Mouse (Mus musculus) adipocyte (in vitro differentiated cells): ENCODE results near the gene Olfr543.
A peak's percentile ranks its signal among the peaks of the same experiment; 100 is the strongest.
"Not testable (repeated sequence)": the region's sequence is repeated elsewhere in the genome, so short reads cannot be mapped to it uniquely, and the experiment has no call there.

Experiments
- DNase-seq: peaks from one replicate; pipeline ENCODE4 v3.0.0-alpha.2; 2016; ENCODE audit warnings: low spot score

Gene Olfr543

GRCm38 (mm10) chr7:102481579-102481978, at the start of gene Olfr543:
Gene Olfr543, minus strand, starts transcription at chr7:102481679.
- no peak for DNase-seq

DNA sequence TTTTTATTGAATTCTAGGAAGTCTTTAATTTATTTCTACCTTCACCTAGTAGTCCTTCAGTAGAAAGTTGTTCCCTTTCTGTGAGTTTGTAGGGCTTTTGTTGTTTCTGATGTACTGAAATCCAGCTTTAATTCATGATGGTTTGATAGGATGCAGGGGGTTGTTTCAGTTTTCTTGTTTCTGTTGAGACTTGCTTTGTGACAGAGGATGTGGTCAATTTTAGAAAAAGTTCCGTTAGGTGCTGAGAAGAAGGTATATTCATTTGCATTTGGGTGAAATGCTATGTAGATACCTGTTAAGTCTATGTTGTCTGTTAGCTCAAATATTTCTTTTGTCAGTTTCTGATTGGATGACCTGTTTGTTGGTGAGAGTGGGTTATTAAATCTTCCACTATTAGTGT, 47.6 kb upstream of the Olfr543 start:
- DNase-seq: no peak

GRCm38 (mm10) chr7:102517051-102517335, 35.5 kb upstream of the Olfr543 start:
- no peak for DNase-seq

DNA sequence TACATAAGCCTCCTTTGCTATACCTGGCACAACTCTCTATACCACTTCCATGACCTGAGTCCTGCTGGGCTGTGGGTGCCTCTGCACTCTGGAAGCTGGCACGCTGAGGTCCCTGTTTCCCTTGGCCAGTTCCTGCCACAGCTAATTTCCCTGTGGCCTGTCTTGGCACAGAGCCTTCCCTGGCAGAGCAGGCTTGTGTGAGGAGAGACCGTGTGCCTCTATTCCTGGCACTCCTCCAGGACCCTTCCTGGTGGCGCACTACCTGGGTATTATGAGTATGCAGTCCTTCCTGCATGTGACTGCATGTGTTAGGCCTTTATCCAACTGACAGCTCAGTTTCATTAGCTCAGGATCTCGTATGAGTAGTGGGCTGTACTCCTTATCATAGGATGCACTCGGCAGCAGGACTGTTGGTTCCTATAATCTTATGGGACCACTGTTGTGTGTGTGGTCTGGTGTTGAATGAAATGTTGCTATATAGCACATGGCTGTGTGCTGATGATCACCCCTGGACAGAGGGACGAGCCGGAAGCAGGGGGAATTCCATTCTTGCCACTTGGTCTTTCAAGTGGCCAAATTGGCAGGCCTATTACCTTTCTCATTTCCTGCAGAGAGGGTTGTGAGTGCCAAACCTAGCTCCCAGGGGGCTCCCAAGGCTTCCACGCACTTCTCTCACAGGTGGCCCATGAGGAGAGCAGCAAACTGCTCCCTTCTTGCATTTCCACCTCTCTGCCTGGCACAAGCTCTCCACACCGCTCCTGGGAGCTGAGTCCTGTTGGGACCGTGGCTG, 35.0 kb upstream of the Olfr543 start:
- peak; percentile 33 for DNase-seq

DNA sequence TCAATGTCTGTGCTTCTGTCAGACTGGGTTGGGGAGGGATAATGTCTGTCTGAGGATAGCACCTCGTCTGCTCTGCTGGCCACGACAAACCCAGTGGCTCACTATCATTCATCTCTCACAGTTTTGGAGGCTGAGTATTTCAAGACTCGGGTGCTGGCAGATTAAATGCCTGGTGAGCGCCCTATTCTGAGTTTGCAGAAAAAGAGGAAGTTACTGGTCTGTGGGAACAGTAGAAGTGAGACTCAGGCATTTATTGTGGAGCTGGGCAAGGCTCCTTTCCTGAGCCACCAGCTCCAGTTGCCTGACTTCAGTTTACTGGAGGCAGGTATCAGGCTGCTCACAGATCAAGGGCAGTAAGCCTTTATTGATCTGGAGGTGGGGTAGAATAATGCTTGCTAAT, 32.7 kb upstream of the Olfr543 start:
- DNase-seq: no peak

DNA sequence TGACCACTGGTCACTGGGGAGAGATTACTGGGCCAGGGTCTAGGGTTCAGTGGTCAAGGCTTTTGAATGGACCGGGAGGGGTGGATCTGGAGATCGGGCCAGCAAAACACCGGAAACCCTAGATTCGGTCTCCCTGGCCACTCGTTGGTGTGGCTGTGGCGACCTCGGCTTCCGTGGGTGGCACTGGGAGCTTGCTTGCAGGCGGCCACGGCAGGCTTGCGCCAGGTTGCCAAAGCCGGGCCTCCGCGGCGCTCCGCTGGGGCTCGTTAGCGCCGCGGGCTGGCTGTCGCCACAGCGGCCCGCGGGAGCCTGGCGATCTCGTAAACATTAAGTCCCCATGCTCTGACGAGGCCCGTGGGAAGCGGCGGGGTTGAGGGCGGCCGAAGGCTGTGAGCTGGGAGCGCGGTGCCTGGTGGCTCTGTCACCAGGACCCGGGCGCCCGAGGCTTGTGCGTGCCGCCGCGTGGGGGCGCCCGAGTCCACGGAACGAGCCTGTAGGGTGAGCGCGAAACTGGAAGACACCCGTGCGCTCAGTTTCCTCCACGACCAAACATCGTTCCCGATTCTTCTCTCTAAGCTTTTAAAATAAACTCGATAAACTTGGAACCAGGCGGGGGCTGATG, 31.4 kb upstream of the Olfr543 start:
- peak; percentile 58 for DNase-seq

GRCm38 (mm10) chr7:102511927-102512326, 30.4 kb upstream of the Olfr543 start:
- no peak for DNase-seq

- no peak for DNase-seq
Measured at GRCm38 (mm10) chr7:102509726-102510125, 28.2 kb upstream of the Olfr543 start.

DNA sequence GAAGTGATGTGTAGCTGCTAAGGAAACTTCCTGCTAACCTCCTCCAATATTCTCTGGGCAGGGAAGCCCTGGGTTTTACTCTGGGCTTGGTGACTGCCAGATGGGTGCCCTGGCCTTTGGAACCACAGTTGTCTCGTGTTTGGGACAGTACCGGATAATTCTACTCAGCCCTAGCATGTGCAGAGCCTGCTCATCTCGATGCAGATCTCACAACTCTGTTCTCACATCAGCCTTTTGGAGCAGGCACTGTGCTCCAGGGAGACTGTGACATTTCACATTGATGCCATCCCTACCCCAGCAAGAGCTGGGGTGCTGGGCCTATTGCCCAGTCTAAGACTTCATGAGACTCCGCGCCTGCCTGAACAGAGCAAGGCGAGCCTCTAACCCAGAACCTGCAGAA, 27.2 kb upstream of the Olfr543 start:
- no peak for DNase-seq

DNA sequence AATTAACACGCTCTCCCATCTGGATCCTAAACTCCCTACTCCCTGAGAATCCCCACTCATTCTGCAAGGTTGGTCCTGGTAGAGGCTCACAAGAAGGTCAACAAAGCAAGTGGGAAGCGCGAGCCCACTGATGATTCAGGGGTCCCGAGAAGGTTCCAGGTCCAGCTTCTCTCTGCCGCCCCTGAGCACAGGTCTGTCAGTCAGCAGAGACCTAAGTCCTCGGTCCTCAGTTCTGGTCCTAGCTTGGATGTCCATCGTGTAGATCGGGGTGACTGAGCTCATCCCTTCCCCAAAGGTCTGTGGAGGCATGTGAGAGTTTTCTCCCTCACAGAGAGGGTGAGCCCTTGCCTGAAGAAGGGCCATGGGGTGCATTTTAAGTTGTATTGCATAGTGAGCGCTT, 26.6 kb upstream of the Olfr543 start:
- DNase-seq: no peak

DNA sequence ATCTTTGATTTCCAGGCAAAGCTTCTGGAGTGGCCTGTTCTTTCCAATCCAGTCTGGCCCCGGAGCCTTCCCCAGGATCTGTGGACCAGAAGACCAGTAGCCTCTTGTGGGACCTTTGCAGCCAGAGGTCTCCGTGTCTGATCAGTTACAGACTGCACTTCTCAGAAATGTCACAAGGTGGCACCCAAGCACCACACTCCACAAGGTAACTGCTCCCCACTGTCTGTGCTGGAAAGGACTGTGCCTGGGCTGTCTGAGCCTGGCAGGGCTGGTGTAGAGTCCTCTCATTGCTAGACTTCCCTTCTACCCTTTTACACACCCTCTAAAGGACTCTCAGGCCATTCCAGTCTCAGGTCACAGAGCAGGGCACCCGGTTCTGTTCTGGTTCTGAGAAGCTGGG, 25.4 kb upstream of the Olfr543 start:
- peak; percentile 70 for DNase-seq

GRCm38 (mm10) chr7:102501986-102502385, 20.5 kb upstream of the Olfr543 start:
- no peak for DNase-seq

DNA sequence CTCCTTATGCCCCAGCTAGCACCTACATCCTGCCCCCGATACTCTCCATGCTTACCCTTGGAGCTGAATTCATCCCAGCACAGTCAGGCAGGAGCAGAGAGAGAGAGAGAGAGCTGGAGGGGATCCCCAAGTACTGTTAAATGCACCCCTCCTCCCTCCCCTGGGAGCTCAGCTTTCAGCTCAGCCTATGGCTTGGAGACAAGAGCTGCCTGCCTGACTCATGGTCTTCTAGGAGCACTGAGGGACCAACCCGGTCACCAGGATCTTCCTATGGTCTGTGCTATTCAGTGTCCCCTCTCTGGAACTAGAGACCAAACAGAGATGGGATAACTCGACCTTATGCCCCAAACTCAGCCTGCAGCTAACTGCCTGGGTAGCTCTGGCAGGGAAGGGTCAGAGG, 18.0 kb upstream of the Olfr543 start, which contains the start of gene Olfr545:
TSS of gene Olfr545 (minus strand) at position 101 of the 400 bp plus-strand sequence.
- no peak for DNase-seq

DNA sequence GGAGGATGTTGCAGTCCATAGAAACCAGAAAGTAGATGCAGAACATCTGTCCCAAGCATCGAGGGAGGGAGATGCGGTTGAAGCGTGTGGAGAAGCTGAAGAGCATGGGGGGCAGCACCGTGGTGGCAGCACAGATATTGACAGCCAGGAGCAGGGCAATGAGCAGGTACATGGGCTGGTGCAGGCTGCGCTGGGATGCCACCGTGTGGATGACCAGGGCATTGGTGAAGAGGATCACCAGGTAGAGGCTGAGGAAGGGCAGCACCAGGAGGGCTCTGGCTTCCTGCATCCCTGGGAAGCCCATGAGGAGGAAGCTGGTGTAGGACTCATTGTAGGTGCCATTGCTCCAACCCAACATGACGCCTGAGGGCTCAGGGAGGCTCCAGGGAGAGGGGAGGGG, 12.9 kb upstream of the Olfr543 start:
- DNase-seq: not testable (repeated sequence)

DNA sequence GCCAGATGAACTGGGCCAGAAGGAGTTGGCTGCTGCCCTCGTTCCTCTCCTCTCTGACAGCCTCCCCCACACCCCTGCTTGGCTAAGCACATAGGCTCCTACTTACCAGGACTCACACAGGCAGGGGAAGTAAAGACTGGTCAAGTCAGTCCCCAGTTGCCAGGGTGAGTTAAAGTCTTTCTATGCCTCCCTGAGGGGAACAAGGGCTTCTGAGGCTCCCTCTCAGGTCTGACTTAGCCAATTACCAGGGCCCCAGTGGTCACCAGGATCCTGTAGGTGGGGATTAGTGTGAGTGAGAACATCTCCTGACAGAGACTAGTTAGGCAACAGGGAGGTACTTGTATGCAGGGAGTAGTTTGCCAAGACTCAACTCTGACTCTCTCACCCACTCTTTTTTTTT, 6.7 kb upstream of the Olfr543 start, which contains the start of gene Olfr544:
TSS of gene Olfr544 (minus strand) at position 153 of the 400 bp plus-strand sequence.
- DNase-seq: peak; percentile 57

DNA sequence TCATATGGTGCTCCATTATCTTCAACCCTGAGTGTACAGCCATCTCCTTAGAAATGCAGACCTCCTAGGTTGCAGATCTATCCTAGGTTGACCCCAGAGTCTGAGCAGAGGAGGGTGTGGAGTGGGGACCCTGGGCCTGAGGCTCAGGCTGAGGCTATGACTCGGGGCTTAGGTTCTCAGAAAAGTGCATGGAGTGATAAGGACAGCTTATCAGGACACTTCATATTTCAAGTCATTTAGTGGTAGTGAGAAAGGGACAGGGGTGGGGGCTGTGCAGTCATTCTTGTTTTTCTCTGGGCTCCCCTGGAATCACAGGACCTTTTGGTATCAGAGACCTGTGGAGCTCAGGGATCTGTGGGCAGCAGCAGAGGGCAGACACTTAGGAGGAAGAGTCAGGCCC, 4.6 kb upstream of the Olfr543 start:
- DNase-seq: no peak

DNA sequence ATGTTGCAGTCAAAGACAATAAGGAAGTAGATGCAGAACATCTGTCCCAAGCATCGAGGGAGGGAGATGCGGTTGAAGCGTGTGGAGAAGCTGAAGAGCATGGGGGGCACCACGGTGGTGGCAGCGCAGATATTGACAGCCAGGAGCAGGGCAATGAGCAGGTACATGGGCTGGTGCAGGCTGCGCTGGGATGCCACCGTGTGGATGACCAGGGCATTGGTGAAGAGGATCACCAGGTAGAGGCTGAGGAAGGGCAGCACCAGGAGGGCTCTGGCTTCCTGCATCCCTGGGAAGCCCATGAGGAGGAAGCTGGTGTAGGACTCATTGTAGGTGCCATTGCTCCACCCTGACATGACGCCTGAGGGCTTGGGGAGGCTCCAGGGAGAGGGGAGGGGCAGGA, 3.3 kb upstream of the Olfr543 start:
- not testable (repeated sequence) for DNase-seq

GRCm38 (mm10) chr7:102483665-102484064, 2.2 kb upstream of the Olfr543 start:
- no peak for DNase-seq

- no peak for DNase-seq
Measured at GRCm38 (mm10) chr7:102480821-102481220, 658 bp downstream of the Olfr543 start.

- peak; percentile 69 for DNase-seq
Measured at GRCm38 (mm10) chr7:102479368-102480078, 2.0 kb downstream of the Olfr543 start.

DNA sequence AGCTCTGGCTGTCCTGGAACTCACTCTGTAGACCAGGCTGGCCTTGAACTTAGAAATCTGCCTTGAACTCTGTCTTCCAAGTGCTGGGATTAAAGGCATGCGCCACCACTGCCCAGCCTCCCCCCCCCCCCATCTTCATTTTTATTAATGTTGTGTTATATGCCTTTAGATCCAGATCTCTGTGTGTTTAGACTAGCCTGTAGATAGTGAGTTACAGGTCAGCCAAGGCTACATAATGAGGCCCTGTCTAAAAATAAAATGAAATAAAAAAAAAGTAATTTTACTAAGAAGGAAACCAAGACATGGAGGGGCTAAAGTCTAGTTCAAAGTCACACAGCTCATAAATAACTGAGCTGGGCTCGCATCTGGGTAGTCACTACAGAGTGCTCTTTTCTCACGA, 2.6 kb downstream of the Olfr543 start:
- DNase-seq: no peak

- DNase-seq: no peak
Measured at GRCm38 (mm10) chr7:102478425-102478824, 3.1 kb downstream of the Olfr543 start.

- DNase-seq: no peak
Measured at GRCm38 (mm10) chr7:102477377-102477776, 4.1 kb downstream of the Olfr543 start.
